Mouse (Mus musculus) kidney, adult 9 months (tissue): Measurements from ENCODE around the gene Igf2bp2.

ENCODE experiments used
- DNase-seq: peaks from one replicate; pipeline ENCODE4 v3.0.0; 2022

Igf2bp2 gene

DNA sequence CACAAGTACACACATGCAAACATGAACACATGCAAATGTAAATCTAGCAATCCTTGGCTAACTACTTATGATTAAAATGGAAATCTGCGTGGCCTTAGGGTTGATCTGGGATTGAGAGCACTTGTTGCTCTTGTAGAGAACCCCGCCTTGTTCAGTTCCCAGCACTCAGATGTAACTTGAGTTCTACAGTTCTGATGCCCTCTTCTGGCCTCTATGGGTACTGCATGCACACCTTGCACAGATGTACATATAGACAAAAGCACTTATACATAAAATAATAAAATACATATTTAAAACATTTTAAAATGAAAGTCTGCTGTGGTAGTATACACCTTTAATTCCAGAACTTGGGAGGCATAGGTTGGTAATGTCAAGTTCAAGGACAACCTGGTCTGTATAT, 141.0 kb downstream of the Igf2bp2 start:
- no peak for DNase-seq

- DNase-seq = no peak
Observed at GRCm38 (mm10) chr16:22015569-22015968, 147.5 kb downstream of the Igf2bp2 start.

DNA sequence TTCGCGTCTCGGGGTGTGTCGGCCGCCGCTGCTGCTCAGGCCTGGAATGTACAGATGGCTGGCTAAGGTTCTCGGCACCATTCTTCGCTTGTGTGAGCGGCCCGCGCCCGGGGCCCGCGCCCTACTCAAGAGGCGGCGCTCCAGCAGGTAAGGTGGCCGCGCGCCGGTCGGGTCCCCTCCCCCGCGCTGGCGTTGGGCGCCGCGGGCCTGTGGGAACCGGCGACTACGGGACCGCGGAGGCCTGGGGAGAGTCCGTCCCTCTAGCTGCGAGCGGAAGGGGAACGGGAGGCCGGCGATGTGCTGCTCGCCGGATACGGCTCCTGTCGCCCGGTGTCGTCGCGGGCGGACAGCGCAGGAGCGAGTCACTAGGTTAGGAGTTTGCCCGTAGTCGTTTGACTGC, 153.5 kb downstream of the Igf2bp2 start:
- no peak for DNase-seq

GRCm38 (mm10) chr16:22009099-22009584, 154.0 kb downstream of the Igf2bp2 start, which contains the start of gene Senp2:
TSS of gene Senp2 (plus strand) at chr16:22009484.
- DNase-seq = peak; percentile 100
